Mouse (Mus musculus) left cerebral cortex, adult 18-20 months (tissue): ENCODE measurements around the gene Urgcp. TPM values are rescaled to one million over a fixed set of nuclear protein-coding genes. Genes with fewer than 3 reads are reported as not detected.
A peak's percentile ranks its signal among the peaks of the same experiment; 100 is the strongest.
"Not testable (repeated sequence)": the region's sequence is repeated elsewhere in the genome, so short reads cannot be mapped to it uniquely, and the experiment has no call there.

ENCODE experiments used
- DNase-seq, 2 experiments: peaks; one replicate each; pipeline ENCODE4 v3.0.0; 2021 to 2022; ENCODE audit warnings: low spot score in 2 of 2, mixed read lengths in 1 of 2
- long read RNA-seq, 2 experiments: library from polyadenylated mRNA; stranded (forward); transcript quantifications; one replicate each; pipeline ENCODE4 v2.0.0; 2021
- total RNA-seq, 2 experiments: library from RNA; stranded (reverse); gene quantifications; 2 replicates each; pipeline ENCODE4 v1.2.3; 2021

The Urgcp gene
- 10 to 100 TPM; 64.2 to 78.5 TPM for total RNA-seq
- long read RNA-seq, experiment 1, full-length matches to known transcripts = 62 of 102 reads
- long read RNA-seq, experiment 1, partial matches to known transcripts = 0 of 102 reads
- long read RNA-seq, experiment 1, other reads (novel, unspliced or antisense) = 40 of 102 reads
- long read RNA-seq, experiment 2, full-length matches to known transcripts = 34 of 60 reads
- long read RNA-seq, experiment 2, partial matches to known transcripts = 4 of 60 reads
- long read RNA-seq, experiment 2, other reads (novel, unspliced or antisense) = 22 of 60 reads

DNA sequence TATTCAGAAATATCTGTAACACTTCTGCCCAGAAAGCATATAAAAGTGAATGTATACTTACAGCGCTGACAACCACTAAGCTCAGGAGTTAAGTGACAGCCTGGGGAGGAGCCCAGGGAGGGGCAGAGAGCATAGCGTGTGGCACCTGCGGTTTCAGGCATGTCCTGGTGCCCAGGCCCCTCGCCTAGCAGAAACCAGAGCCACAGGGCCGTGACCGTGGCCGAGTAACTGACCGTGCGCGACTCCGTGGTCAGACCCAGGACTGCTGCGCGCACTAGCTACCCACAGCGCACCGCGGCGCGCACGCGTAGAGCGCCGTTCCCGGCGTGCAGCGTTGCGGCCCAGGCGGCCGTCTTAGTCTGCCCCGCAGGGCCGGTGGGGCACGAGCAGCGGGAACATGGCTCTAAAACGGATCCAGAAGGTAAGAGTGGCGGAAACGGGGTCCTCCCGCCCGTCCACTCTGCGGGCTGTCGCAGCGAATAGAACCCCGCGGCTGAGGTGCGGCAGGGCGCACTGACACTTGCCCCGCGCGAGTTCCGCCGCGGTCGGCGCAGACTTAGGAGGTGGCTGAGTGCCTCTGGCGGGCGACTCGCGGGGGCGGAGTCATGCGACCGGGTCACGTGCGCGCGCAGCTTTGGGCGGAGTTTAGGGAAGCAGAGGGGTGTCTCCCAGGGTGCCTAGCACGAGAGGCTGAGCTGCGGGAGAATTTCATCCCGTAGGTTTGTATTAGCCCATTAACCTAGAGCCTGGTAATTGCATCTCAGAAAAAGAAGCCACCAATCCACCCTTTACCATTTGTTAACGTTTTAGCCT, at the start of gene Urgcp:
TSS of gene Urgcp (minus strand) at position 557 of the 813 bp plus-strand sequence.
- peak; percentile 91 to 92 for DNase-seq

DNA sequence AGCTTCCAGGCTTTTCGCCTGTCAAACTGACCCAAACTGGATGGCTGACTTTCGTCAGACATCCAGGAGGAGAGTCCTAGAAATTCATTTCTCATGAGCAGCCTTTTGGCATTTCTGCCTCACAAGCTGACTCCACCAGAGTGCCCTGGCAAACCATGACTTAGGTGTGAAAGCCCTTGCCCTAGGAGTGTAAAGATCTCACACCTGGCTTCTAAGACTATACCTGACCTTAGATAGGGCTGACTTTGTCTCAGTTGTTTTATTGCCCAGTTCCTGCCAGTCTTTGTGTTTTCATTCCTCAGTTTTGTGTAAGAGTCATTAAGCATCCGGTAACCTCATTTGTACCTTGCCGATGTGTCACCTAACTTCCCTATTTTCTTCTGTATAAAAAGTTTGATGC, 47.3 kb upstream of the Urgcp start:
- not testable (repeated sequence) for DNase-seq

DNA sequence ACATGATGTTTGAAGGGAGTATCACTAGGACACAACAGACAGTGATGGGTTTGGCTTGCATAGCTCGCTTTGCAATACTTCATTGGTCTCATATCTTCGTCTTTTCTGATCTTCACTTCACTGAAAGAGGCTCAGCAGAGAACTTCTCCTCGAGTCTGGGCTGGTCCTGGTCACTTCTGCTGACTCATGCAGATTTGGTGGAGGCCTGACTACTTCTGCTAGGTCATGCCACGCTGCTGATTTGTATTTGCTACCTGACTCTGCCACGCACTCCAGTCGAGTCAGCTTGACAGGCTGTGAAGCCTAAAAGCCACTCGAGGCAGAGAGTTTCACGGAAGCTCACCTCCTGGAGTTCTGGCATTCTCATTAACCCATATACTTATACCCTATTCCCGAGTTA, 45.8 kb upstream of the Urgcp start:
- DNase-seq = no peak

DNA sequence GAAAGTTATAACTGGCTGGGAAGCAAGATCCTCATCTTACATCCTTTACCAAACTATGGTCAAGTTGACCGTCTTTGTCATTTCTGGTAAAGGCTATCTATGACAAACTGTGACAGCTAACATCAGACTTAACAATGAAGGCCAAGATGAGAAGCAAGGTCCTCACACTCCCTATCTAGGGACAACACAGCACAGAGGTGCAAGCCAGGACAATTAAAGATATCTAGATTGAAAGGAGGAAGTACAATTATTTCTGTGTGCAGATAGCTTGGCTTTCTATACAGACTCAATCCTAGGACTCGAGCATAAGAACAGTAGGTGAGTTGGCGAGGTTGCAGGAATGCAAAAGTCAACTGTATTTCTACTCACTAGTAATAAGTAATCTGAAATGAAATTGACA, 43.5 kb upstream of the Urgcp start:
- no peak for DNase-seq

DNA sequence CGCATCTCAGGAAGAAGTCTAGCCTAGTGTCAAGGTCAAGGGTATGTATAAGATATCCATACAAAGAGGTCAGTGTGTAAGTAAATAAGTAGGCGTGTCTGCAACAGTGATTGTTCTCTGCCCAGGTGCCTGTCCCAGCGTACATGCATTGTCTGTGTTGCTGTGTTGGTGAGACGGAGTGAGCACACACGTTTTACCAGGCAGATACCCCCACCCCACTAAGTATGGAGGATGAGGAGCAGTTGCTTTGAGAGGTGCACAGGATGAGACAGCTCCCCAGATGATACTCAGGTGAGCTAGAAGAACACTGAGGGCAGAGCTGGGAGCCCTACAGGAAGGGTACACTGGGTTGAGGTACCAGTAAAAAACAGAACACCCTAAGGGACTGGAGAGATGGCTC, 42.0 kb upstream of the Urgcp start:
- no peak for DNase-seq

DNA sequence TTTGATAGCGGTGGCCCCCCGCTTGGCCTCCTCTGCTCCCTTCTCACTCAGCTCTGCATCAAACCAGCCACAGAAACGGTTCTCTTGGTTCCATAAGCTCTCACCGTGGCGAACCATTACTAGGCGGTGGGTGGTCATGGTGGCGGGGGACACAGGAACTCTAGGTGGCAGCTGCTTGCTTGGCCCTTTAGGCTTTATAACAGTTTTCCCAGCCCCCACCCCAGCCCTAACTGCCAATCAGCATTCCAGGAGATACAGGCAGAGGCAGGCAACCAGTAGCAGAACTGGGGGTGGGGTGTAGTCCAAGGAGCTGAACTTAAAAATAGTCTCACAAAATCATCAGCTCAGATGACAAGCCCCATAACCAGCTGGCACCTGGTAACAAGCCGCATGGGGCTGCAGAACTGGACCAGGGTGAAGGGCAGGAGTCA, 41.4 kb upstream of the Urgcp start, which contains the start of gene Pgam2:
TSS of gene Pgam2 (minus strand) at position 183 of the 431 bp plus-strand sequence.
- DNase-seq = no peak

DNA sequence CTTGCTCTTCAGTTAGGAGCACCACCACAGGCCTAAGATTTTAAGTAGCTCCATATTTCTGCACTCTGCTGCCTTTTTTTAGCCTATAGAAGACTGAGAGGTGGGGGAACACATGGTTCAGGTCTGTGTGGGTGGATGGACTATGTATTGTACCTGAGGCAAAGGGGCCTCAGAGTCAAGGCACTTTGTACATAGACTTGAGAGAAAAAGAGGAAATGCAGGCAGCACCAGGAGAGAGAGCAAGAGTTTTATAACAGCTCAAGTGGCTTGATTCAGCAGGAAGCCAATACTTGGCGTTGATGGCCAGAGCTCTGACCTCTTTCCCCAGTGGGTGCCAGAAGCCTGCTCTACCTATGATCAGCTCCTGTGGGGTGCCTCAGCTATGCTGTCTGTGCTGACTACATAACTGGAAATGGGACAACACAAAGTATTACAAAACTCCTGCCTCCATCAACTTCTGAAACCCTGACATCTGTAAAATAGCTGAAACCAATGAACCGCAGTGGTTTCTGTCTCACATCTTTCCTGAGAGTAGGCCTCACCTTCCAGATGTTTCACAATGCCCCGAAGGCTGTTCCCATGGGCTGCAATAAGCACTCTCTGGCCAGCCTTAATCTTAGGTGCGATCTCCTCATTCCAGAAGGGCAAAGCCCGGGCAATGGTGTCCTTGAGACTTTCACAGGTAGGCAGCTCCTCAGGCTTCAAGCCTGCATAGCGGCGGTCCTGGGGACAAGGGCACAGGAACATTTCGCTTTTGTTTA, 40.5 kb upstream of the Urgcp start:
- no peak for DNase-seq

DNA sequence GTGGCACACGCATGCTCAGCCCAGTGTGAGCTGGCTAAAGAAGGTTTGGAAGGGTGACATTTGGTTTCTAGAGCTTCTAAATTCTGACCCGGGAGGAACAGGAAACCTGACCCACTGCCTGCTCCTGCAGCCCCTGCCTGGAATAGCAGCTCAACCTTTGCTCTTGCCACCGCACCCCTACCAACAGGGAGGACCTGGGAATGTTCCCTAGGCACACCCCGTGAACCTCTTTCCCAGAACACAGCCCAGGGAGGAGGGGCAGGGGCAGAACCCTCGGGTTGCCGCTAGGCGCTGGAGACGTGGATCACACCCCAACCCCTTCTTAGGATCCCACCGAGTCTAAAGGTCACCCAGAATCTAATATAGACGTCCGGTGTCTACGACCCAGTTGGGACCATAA, 39.8 kb upstream of the Urgcp start:
- no peak for DNase-seq

DNA sequence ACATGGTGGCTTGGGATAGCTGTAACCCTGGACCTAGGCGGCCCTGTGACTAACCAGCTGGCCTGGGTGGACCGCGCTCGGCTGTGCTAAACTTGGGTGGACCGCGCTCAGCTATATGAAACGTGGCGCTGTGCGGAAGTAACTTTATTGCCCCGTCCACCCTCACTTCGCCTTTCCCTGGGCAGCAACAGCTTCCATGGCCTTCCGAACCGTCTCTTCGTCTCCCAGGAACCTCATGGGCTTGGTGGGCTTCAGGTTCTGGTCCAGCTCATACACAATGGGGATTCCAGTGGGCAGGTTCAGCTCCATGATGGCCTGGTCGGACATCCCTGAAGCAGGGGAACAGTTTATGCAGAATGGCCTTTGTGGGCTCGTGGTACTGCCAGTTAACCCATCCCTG, 39.3 kb upstream of the Urgcp start:
- DNase-seq = no peak

DNA sequence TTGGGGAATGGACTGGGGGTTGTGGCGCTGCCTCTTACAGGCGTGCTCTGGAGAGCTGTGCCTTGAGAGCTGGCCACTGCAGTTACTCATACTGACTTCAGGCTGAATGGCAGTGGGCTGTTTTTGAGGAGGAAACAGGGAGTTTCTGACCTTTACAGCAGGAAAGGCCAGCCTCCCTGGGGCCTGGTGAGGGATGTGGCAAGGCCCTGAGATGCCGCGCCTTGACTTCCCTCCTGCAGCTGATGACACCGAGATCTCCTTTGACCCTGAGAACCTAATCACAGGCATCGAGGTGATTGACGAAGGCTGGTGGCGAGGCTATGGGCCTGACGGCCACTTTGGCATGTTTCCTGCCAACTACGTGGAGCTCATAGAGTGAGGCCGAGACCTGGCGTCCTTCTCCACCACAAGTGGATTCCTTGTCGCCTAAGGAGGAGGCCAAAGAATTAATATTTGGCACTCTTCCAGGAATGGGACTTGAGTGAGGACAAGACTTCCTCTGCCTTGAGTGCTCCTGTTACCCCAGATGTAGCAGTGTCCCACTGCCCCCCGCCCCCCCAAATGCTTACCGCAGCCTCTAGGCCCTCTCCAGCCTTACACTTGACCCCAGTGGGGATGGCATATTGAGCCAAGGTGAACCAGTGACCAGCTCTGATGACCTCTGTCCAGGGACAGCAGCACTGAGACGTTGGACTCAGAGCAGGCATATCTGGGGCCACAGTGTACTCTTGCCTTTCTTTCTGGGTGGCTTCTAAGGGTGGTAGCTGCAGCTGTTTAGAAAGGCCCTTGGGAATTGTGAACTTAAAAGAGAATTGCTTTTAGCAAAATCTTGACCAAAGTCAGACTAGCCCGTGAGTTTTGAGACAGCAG, 37.7 kb upstream of the Urgcp start:
- no peak for DNase-seq

DNA sequence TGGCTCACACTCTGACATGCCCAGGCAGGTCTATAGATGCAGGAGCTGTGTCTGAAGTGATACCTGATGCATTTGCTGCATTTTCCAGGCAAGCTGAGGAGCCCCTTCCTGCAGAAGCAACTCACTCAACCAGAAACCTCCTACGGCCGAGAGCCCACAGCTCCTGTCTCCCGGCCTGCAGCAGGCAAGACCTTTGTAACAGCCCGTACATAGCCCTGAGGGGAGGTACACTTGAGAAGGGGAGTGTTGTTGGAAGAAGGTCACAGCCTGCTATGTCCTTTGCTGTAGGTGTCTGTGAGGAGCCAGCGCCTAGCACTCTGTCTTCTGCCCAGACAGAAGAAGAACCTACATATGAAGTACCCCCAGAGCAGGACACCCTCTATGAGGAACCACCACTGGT, 35.8 kb upstream of the Urgcp start:
- no peak for DNase-seq

DNA sequence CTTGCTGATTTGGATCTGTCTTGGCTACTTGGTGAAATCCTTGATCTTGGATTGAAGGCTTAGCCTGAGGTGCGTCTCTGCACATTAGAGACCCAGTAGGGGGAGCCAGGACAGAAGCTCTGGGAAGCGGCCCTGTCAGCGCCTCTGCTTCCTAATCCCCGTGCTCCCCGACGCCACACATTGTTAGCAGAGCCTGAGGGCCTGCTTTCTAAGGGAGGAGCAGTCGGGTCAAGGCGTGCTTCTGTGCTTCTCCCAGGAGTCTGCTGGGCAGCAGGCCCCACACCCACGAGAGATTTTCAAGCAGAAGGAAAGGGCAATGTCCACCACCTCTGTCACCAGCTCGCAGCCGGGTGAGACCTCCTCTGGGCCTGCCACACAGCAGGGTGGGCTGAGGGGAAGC, 35.2 kb upstream of the Urgcp start:
- no peak for DNase-seq

DNA sequence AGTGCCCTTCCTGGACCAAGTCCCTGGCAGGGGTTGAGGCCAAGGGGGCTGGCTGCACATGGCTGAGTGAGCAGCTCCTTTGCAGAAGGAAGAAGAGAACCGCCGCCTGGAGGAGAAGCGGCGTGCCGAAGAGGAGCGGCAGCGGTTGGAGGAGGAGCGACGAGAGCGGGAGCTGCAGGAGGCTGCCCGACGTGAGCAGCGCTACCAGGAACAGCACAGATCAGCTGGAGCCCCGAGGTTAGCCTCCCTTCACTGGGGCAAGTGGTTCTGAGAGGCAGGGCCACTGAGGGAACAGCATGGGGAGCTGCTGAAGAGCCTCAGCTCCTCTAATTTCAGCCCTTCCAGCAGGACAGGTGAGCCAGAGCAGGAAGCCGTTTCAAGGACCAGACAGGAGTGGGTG, 34.8 kb upstream of the Urgcp start:
- DNase-seq = no peak

DNA sequence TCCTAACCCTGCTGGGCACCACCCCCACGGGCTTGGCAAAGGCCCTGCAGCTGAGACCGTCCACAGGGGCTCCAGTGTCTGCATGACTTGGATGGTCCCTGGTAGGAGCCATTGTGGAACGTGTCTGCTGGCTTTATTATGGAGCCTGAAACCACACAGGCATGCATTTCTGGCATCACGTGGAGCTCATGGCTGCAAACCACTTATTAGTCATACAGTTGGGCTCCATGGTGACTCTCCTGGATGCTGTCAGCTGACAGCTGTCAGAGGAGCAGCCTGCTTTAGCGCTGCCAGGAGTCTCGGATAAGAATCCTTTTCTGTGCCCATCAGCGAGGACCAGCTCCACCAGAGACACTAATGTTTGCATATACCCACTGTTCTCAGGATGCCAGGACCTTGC, 33.5 kb upstream of the Urgcp start:
- peak in 1 of 2 experiments; percentile 16 for DNase-seq

DNA sequence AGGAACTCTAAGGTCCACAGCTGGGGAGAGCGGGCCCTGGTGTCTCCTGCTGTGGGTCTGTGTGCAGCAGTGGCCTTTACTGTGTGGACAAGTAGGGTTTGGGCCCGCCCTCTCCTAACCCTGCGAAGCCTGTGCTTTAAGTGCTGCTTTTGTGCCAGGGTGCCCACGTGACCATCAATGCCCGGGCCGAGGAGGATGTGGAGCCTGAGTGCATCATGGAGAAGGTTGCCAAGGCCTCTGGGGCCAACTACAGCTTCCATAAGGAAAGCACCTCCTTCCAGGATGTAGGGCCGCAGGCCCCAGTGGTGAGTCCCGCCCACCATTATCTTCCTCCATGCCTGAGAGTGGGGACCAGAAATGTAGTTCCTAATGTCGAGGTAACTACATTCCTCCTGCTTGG, 33.1 kb upstream of the Urgcp start:
- no peak for DNase-seq

DNA sequence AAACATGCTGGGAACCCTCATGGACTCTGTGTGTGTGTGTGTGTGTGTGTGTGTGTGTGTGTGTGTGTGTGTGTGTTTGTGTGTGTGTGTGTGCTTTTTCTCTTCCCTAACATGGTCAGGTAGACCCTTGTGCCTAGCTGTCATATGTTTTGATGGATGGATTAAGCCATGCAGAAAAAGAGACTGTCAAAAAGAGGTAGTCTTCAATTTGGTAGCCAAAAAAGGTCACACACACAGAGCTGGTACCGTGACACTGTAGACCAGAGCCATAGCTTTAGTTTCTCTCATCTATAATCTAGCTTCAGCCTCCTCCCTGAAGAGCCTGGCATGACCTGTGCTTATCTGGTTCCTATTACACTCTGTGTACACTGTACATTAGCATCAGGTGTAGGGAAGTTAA, 28.3 kb upstream of the Urgcp start:
- DNase-seq = no peak

DNA sequence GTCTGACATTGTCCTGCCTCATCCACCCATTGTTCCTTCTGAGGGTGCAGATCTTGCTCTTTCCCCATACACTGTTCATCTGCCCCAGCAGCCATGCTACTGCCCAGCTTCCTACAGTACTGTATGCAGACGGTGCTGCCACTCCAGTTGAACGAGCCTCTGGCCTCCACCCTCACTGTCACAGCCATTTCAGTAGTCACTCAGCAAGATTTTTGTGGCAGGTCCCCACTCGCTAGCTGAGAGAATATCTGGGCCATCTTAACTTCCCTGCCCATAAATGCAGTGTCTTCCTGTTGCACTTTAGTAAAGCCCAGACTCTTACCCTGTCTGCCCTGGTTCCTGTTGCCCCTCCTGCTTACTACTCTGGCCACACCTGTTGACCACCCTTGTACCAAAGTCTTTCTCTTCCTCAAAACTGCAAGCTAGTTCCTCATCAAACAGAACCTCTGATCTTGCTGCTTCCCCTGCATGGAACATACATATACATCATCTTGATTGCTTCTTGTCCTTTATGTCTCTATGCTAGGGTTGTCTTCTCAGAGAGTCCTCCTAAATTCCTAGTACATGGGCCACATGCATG, 27.7 kb upstream of the Urgcp start:
- DNase-seq = no peak

DNA sequence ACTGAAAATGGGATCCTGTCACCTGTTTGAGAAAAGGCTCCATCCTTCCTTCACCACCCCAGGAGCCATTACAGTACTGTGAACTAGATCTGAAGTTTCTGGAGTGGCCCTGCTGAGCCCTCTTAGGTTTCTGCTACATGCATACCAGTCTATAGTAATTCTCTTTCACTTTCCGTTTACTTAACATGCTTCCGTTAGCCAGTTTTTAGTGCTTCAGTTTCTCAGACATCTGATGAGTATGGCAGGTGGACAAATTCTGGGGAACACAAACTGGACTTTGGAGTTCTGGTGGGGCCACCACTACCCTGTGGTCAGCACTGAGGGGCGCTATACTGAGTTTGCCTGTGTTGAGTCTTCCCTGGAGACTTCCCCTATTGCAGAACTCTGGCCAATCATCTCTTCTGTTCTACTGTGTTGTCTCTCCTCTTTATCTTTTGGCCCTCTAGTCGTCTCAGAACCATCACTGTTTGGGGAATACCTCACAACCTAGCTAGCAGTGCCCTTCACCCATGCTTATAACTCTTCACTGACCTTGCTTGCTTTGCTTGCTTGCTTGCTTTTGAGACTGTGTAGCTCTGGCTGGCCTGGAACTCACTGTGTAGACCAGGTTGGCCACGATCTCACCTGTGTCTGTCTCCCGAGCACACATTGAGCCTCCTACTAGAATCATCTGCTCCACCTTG, 27.0 kb upstream of the Urgcp start:
- no peak for DNase-seq

DNA sequence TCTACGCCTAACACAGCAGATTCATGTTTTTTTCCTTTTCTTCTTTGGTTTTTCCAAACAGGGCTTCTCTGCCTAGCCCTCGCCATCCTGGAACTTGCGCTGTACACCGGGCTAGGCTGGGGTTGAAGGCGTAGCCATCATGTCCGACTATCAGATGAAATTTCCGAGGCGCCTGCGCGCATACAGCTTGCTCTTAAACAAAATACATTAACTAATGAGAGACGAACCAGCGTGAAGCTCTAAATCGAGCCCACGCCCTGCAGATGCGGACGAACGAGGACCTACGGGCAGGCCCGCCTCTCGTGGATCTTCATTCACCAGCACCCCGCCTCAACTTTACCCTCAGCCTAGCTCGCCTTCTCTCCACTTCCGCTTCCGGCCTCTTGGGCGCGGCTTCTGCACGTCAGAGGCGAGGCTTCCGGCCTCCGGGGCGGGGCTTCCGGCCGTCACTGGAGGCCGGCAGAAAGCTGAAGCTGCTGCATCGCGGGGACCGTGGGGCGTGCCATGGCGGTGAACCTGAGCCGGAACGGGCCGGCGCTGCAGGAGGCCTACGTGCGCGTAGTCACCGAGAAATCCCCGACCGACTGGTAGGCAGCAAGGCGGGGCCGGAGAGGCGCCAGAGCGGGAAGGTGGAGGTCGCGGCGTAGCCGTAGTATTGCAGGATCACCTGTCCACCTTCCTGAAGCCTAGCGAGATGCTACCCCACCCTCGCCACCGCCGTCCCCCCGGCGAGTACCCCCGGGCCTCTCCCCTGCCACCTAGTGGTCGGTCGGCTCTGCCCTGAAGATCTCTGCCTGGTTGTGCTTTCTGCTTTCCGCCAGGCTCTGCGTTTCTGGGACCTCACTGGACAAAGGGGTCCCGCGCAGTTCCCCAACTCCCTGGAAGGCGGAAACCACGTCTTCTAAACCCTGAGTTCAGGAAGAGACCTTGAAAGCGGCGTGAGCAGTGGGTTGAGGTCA, 26.2 kb upstream of the Urgcp start, which contains the start of gene Dbnl:
TSS of gene Dbnl (plus strand) at position 433 of the 959 bp plus-strand sequence.
- peak; percentile 95 to 96 for DNase-seq
